Mouse (Mus musculus): ENCODE measurements around the gene Insc. TPM values are rescaled to one million over a fixed set of nuclear protein-coding genes. Genes with fewer than 3 reads are reported as not detected.

Gene Insc
- polyA plus RNA-seq, 1 experiment: not detected

GRCm38 (mm10) chr7:114794400-114794799 lies 50.9 kb downstream of the Insc start:
- no peak for TF ChIP-seq GATA1 (IDR thresholded peaks at IDR 0.05; ENCODE audit: low read length)

DNA sequence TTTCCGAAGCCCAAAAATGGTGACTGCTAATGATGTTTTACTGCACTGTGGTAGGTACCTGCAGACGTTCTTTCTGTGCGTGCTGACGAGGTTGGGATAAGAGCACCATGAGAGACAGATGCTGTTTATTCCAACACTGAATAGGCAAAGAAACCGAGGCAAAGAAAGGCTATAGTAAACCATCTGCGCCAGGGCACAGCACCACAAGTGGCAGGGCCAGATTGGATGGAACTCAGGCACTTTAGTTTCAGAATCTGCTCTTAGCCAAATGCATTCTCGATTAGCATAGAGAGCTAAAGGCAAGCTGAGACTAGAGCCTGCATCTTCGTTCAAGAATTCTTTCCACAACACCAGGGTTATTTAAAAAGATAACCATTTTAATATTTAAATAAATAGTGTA lies 59.1 kb downstream of the Insc start:
- TF ChIP-seq GATA1 (IDR thresholded peaks at IDR 0.05; ENCODE audit: low read length): no peak

- TF ChIP-seq GATA1 (IDR thresholded peaks at IDR 0.05; ENCODE audit: low read length): no peak
These were observed 61.8 kb downstream of the Insc start for GRCm38 (mm10) chr7:114805311-114805710.

DNA sequence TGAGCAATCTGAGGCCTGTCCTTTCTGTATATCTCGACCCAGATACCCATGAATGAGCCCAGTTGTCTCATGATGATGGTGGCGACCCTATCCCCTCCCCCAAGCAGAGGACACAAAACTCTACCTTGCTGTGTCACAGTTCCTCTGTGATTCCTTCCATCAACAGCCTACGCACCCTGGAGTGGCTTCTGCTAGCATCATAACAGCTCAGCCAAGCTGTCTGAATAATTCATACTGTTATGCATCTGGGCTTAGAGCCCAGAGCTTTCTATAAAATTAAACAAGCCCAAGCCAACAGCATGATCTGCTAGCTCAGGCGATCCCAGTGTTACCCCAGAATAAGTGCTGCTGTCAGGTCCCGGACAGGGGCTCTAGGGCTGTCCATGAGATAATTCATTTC lies 63.8 kb downstream of the Insc start:
- no peak for TF ChIP-seq GATA1 (IDR thresholded peaks at IDR 0.05; ENCODE audit: low read length)

DNA sequence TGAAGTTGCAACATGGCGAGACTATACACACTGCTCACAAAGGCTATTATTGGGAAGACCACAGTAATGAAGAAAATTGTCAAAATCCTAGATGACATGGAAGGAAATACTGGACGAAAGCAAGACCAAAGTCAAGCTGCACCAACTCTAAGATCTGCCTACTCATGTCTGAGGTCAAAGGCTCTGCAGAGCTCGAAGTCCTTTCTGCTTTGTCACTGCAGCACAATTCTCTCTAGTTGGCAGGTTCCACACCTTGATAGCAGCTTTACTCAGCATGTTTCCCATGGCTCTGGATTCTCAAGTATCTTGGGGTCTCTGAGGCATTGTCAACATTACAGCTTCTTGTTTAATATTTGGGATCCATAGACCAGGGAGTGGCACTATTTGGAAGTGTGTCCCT lies 64.8 kb downstream of the Insc start:
- TF ChIP-seq GATA1 (IDR thresholded peaks at IDR 0.05; ENCODE audit: low read length): no peak

DNA sequence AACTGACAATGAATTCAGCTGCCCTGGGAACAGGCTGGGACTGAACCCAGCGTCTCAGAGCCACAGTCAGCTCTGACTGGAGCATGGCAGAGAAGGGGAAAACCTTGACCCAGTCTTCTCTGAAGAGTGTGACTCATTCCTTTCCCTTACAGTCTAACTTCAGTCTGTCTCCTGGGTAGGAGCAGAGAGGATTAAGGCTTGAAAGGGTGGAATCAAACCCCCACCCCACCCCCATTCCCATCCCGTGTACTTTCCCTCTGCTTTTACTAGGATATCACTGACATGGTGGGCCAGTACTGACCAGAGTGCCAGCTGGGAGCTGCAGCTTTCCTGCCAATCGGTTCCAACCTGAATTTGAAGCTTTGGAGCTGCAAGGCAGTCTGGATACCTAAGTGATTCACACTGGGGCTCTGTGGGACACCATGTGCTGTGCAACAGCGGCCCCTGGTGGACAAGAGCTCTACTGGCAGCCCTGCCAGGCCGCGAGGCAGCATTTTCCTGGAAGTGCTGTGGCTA lies 73.9 kb downstream of the Insc start:
- no peak for TF ChIP-seq GATA1 (IDR thresholded peaks at IDR 0.05; ENCODE audit: low read length)

GRCm38 (mm10) chr7:114817879-114818278 lies 74.4 kb downstream of the Insc start:
- TF ChIP-seq GATA1 (IDR thresholded peaks at IDR 0.05; ENCODE audit: low read length): no peak

DNA sequence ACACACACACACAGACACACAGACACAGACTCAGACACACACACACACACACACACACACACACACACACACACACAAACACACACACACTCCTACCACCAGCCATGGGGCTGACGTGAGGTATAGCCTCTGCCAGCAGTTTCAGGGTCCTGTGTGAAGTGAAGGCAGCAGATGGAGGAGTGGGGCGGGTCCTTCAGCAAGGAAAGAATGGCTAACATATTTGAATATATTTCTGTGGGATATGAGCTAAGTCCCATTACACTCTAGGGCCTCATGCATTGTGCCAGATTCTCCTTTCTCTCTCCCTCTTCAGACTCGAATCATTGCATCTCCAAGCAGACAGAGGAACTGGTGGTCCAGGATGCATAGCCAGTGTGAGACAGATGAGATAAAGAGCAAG lies 74.9 kb downstream of the Insc start:
- no peak for TF ChIP-seq GATA1 (IDR thresholded peaks at IDR 0.05; ENCODE audit: low read length)

- no peak for TF ChIP-seq GATA1 (IDR thresholded peaks at IDR 0.05; ENCODE audit: low read length)
These were observed 75.3 kb downstream of the Insc start for GRCm38 (mm10) chr7:114818836-114819235.

DNA sequence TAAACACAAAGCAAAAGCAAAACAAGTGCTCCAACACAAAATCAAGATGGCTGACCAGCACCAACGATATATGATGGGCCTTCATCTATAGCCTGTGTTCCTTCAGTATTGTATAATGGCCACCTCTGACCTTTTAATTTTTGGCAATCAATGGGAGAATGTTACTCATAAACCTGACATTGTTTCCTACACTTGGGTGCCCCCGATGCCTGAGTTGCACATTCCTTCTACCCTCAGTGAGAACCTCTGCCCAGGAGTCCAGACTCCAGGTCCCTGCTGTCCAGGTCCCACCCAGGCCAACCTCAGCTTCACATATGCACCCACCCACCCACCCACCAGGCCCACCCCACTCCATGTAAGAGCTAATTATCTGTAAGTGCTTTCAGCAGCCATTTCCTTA lies 79.2 kb downstream of the Insc start:
- TF ChIP-seq GATA1 (IDR thresholded peaks at IDR 0.05; ENCODE audit: low read length): no peak

- TF ChIP-seq GATA1 (IDR thresholded peaks at IDR 0.05; ENCODE audit: low read length): no peak
These were observed 83.9 kb downstream of the Insc start for GRCm38 (mm10) chr7:114827360-114827759.

- no peak for TF ChIP-seq GATA1 (IDR thresholded peaks at IDR 0.05; ENCODE audit: low read length)
These were observed 88.9 kb downstream of the Insc start for GRCm38 (mm10) chr7:114832257-114832940.

- TF ChIP-seq GATA1 (IDR thresholded peaks at IDR 0.05; ENCODE audit: low read length): no peak
These were observed 91.0 kb downstream of the Insc start for GRCm38 (mm10) chr7:114834504-114834903.

- no peak for TF ChIP-seq GATA1 (IDR thresholded peaks at IDR 0.05; ENCODE audit: low read length)
These were observed 93.8 kb downstream of the Insc start for GRCm38 (mm10) chr7:114837268-114837667.

GRCm38 (mm10) chr7:114840029-114840745 lies 96.7 kb downstream of the Insc start:
- no peak for TF ChIP-seq GATA1 (IDR thresholded peaks at IDR 0.05; ENCODE audit: low read length)

- no peak for TF ChIP-seq GATA1 (IDR thresholded peaks at IDR 0.05; ENCODE audit: low read length)
These were observed 99.2 kb downstream of the Insc start for GRCm38 (mm10) chr7:114842644-114843211.

All from G1E-ER4 (cell line).